Mouse (Mus musculus) heart, embryonic 11.5 days (tissue): ENCODE measurements around the gene Wrap53. TPM values are rescaled to one million over a fixed set of nuclear protein-coding genes. Genes with fewer than 3 reads are reported as not detected.
"Not testable (repeated sequence)": the region's sequence is repeated elsewhere in the genome, so short reads cannot be mapped to it uniquely, and the experiment has no call there.

ENCODE experiments used
- ATAC-seq: fragments of 200-750 bp; cut with Nextera tagmentation; replicated peaks from 2 replicates; pipeline ENCODE4 v1.8.0; 2017; ENCODE audit warnings: moderate library complexity; ENCODE audit not compliant: insufficient number of reproducible peaks, low FRiP score, low TSS enrichment
- H3K27ac ChIP-seq: fragments of 300-500 bp; sonication (generic); 2 replicates; pipeline ENCODE4 v1.5.1; 2014; ENCODE audit warnings: mild to moderate bottlenecking, low read depth, low read length
- H3K27me3 ChIP-seq: fragments of 300-500 bp; sonication (generic); 2 replicates; pipeline ENCODE4 v1.6.1; 2014; ENCODE audit warnings: mild to moderate bottlenecking, low read length, mixed read lengths; ENCODE audit not compliant: control insufficient read depth, insufficient read depth
- H3K36me3 ChIP-seq: fragments of 300-500 bp; sonication (generic); 2 replicates; pipeline ENCODE4 v1.6.1; 2014; ENCODE audit warnings: mild to moderate bottlenecking, low read length, moderate library complexity, mixed read lengths; ENCODE audit not compliant: control insufficient read depth, insufficient read depth
- H3K4me1 ChIP-seq: fragments of 300-500 bp; sonication (generic); 2 replicates; pipeline ENCODE4 v1.6.1; 2014; ENCODE audit warnings: low read length; ENCODE audit not compliant: control insufficient read depth, insufficient read depth
- H3K4me2 ChIP-seq: fragments of 300-500 bp; sonication (generic); 2 replicates; pipeline ENCODE4 v1.6.1; 2014; ENCODE audit warnings: mild to moderate bottlenecking, moderate library complexity
- H3K4me3 ChIP-seq: fragments of 300-500 bp; sonication (generic); 2 replicates; pipeline ENCODE4 v1.5.1; 2014; ENCODE audit warnings: low read depth, low read length
- H3K9ac ChIP-seq: fragments of 300-500 bp; sonication (generic); 2 replicates; pipeline ENCODE4 v1.6.1; 2014; ENCODE audit warnings: mild to moderate bottlenecking, low read depth, low read length, moderate library complexity
- H3K9me3 ChIP-seq: fragments of 300-500 bp; sonication (generic); replicated peaks from 2 replicates; pipeline ENCODE4 v1.6.1; 2016; ENCODE audit warnings: low read length; ENCODE audit not compliant: control insufficient read depth
- WGBS: fragments of 180-500 bp; shearing (Covaris S2); extraction: QIAGEN DNeasy Blood & Tissue Kit; methylation state at CpG from one replicate; pipeline ENCODE4 v1.1.7; 2014; ENCODE audit not compliant: insufficient replicate concordance; 5-methylcytosine and 5-hydroxymethylcytosine counted together
- polyA plus RNA-seq: library from polyadenylated mRNA; unstranded; fragments of >200 nt; fragmentation: Nextera tagmentation; extraction: Ambion mirVana; gene quantifications from 2 replicates; pipeline ENCODE4 v1.2.1, GENCODE M21; 2014

Gene Wrap53
- polyA plus RNA-seq, 1 experiment from 2014 or later: 20.3 TPM

GRCm38 (mm10) chr11:69545957-69546356 is 34.1 kb downstream of the Wrap53 start:
- ATAC-seq: no peak
- Histone ChIP-seq H3K9me3 (no peaks in the 10 kb centered on the region), H3K36me3 (no peaks in the 10 kb centered on the region), H3K4me2 (peak overlapping the region; percentile 99), H3K9ac (peak overlapping the region; percentile 70), H3K27ac (0 out of 2 replicates have a peak overlapping the region, but pooled peaks have one; percentile 42), H3K27me3 (peaks cover 23% of the 10 kb centered on the region), H3K4me3 (peak overlapping the region; percentile 49), H3K4me1 (peaks cover 8% of the 10 kb centered on the region; the same call in 1 of the 2 replicates)
- 22% methylated on average over 7 of the region's 7 CpGs for WGBS

GRCm38 (mm10) chr11:69543598-69543997 is 36.5 kb downstream of the Wrap53 start:
- Histone ChIP-seq H3K9me3 (no peaks in the 10 kb centered on the region), H3K9ac (no peak overlapping the region), H3K4me1 (peaks cover 8% of the 10 kb centered on the region; the same call in 1 of the 2 replicates), H3K4me2 (no peak overlapping the region), H3K4me3 (no peak overlapping the region), H3K36me3 (no peaks in the 10 kb centered on the region), H3K27ac (no peak overlapping the region), H3K27me3 (peaks cover 7% of the 10 kb centered on the region)
- WGBS: 37% methylated on average over 3 of the region's 3 CpGs
- no peak for ATAC-seq

GRCm38 (mm10) chr11:69541741-69542140 is 38.3 kb downstream of the Wrap53 start:
- not testable (repeated sequence) for H3K36me3 ChIP-seq, H3K27me3 ChIP-seq, H3K27ac ChIP-seq, H3K9ac ChIP-seq, H3K4me1 ChIP-seq, H3K4me2 ChIP-seq, H3K4me3 ChIP-seq, H3K9me3 ChIP-seq, ATAC-seq
- WGBS: 55% methylated on average over 1 of the region's 3 CpGs

- H3K4me1 ChIP-seq: no peaks in the 10 kb centered on the region
- no peak for ATAC-seq
- WGBS: 98% methylated on average over 2 of the region's 2 CpGs
- no peak overlapping the region for H3K9ac ChIP-seq
- H3K9me3 ChIP-seq: no peaks in the 10 kb centered on the region
- no peak overlapping the region for H3K27ac ChIP-seq
- H3K27me3 ChIP-seq: no peaks in the 10 kb centered on the region
- H3K4me2 ChIP-seq: no peak overlapping the region
- no peak overlapping the region for H3K4me3 ChIP-seq
- H3K36me3 ChIP-seq: no peaks in the 10 kb centered on the region
Observed at GRCm38 (mm10) chr11:69540700-69541099, 39.4 kb downstream of the Wrap53 start.

GRCm38 (mm10) chr11:69534990-69535389 is 45.1 kb downstream of the Wrap53 start:
- ATAC-seq: no peak
- no peaks in the 10 kb centered on the region for H3K9me3 ChIP-seq
- WGBS: 73% methylated on average over 1 of the region's 1 CpGs
- no peaks in the 10 kb centered on the region for H3K36me3 ChIP-seq
- H3K9ac ChIP-seq: no peak overlapping the region
- H3K27me3 ChIP-seq: no peaks in the 10 kb centered on the region
- H3K4me3 ChIP-seq: no peak overlapping the region
- no peak overlapping the region for H3K4me2 ChIP-seq
- no peak overlapping the region for H3K27ac ChIP-seq
- H3K4me1 ChIP-seq: no peaks in the 10 kb centered on the region

- Histone ChIP-seq H3K9me3 (no peaks in the 10 kb centered on the region), H3K4me1 (no peaks in the 10 kb centered on the region), H3K27ac (no peak overlapping the region), H3K9ac (no peak overlapping the region), H3K4me3 (no peak overlapping the region), H3K36me3 (no peaks in the 10 kb centered on the region), H3K27me3 (peaks cover 3% of the 10 kb centered on the region; the same call in 1 of the 2 replicates), H3K4me2 (no peak overlapping the region)
- 77% methylated on average over 7 of the region's 7 CpGs for WGBS
- no peak for ATAC-seq
Observed at GRCm38 (mm10) chr11:69532480-69533150, 47.4 kb downstream of the Wrap53 start.

- not testable (repeated sequence) for ATAC-seq, H3K9ac ChIP-seq, H3K4me2 ChIP-seq, H3K9me3 ChIP-seq, H3K27ac ChIP-seq, H3K4me3 ChIP-seq, H3K27me3 ChIP-seq, H3K4me1 ChIP-seq, H3K36me3 ChIP-seq
- 86% methylated on average over 6 of the region's 6 CpGs for whole genome bisulfite sequencing
Observed at GRCm38 (mm10) chr11:69530755-69531154, 49.3 kb downstream of the Wrap53 start.

- not testable (repeated sequence) for H3K27me3 ChIP-seq, H3K36me3 ChIP-seq, H3K27ac ChIP-seq, H3K4me1 ChIP-seq, H3K4me3 ChIP-seq, H3K4me2 ChIP-seq, ATAC-seq, H3K9me3 ChIP-seq, H3K9ac ChIP-seq
- 85% methylated on average over 3 of the region's 3 CpGs for WGBS
Observed at GRCm38 (mm10) chr11:69530281-69530680, 49.8 kb downstream of the Wrap53 start.

- H3K27me3 ChIP-seq: peaks cover 3% of the 10 kb centered on the region; the same call in 1 of the 2 replicates
- no peak for ATAC-seq
- H3K9ac ChIP-seq: no peak overlapping the region
- H3K4me2 ChIP-seq: no peak overlapping the region
- 0 out of 2 replicates have a peak, but pooled peaks cover 2% of the 10 kb centered on the region for H3K4me1 ChIP-seq
- H3K36me3 ChIP-seq: no peaks in the 10 kb centered on the region
- H3K9me3 ChIP-seq: no peaks in the 10 kb centered on the region
- no peak overlapping the region for H3K4me3 ChIP-seq
- H3K27ac ChIP-seq: no peak overlapping the region
- WGBS: 80% methylated on average over 4 of the region's 4 CpGs
Observed at GRCm38 (mm10) chr11:69528031-69528390, 52.0 kb downstream of the Wrap53 start.
